ENCODE assay signal across 13 mouse cellular contexts in the genomic region with DNA sequence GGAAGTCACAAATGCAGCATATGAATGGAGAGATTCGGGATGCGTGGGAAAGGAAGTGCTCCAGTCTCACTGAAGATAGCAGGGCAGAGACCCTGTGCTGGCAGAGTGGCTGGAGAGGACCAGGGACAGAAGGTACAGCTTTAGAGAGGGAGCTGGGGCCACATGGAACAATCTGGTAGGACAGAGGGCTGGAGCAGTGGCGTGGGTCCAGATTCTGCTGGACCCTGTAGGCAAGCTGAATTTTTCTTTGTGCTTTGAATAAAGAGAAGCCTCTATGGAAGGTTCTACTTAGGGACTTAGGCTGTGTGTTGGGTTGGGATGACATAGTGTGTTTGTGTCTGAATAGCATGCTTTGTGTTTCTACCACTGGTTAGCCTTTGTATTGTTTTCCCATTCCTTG. TPM values are rescaled to one million over a fixed set of nuclear protein-coding genes. Genes with fewer than 3 reads are reported as not detected.
DNase-seq lines count a peak whose midpoint lies in the region; ATAC-seq and TF ChIP-seq lines count a peak whose summit lies in the region.
"Had no signal": no experiment of that assay in that cellular context is flagged by ENCODE, and none has a peak within 500 bp of the region (broad histone marks: within the 10 kb centered on the region; RNA-seq: fewer than 3 reads in every experiment).

No protein-coding gene starts in this region.

- WGBS in forebrain, embryonic 14.5 days = 85% methylated on average over 3 of the region's 3 CpGs
- WGBS in forebrain, embryonic 16.5 days = 87% methylated on average over 3 of the region's 3 CpGs

- no peaks in the 10 kb centered on the region for H3K27me3 ChIP-seq in forebrain, embryonic 14.5 days (replicated peaks; ENCODE audit: control insufficient read depth, insufficient read depth, low read length)
- H3K27me3 ChIP-seq in forebrain, embryonic 16.5 days (replicated peaks; ENCODE audit: control insufficient read depth, insufficient read depth, low read length) = no peaks in the 10 kb centered on the region
- H3K27me3 ChIP-seq: limb, embryonic 15.5 days had no signal

- H3K4me3 ChIP-seq in forebrain, embryonic 14.5 days (ENCODE audit: low read depth, low read length) = no peak overlapping the region
- H3K4me3 ChIP-seq in forebrain, embryonic 16.5 days (replicated peaks; ENCODE audit: low read length) = no peak overlapping the region
- H3K4me3 ChIP-seq in left cerebral cortex, adult 2 months = no peak overlapping the region

- H3K27ac ChIP-seq in forebrain, embryonic 14.5 days (ENCODE audit: low read depth, low read length) = no peak overlapping the region
- no peak overlapping the region for H3K27ac ChIP-seq in forebrain, embryonic 16.5 days (ENCODE audit: low read length)
- H3K27ac ChIP-seq in left cerebral cortex, adult 2 months = 0 out of 2 replicates have a peak overlapping the region, but pooled peaks have one; percentile 6
- H3K27ac ChIP-seq: limb, embryonic 15.5 days had no signal

- no peak for TF ChIP-seq CTCF in left cerebral cortex, adult 2 months (IDR thresholded peaks at IDR 0.05)

- H3K4me1 ChIP-seq in forebrain, embryonic 14.5 days (ENCODE audit: control insufficient read depth, insufficient read depth, low read length) = peaks cover 11% of the 10 kb centered on the region
- H3K4me1 ChIP-seq in forebrain, embryonic 16.5 days (replicated peaks; ENCODE audit: control insufficient read depth, insufficient read depth, low read length) = peaks cover 13% of the 10 kb centered on the region

- intact Hi-C loops in left cerebral cortex, adult 2 months (cut with DNase I) = no loop called here
- intact Hi-C loops in left cerebral cortex, postnatal 14 days (cut with DNase I) = no loop called here

- DNase-seq in forebrain, embryonic 14.5 days (ENCODE audit: low spot score) = no peak
- DNase-seq in left cerebral cortex, adult 2 months (ENCODE audit: extremely low spot score in 1 of 2, low spot score in 2 of 2) = no peak
- DNase-seq in left cerebral cortex, postnatal 14 days (ENCODE audit: low spot score in 2 of 2) = no peak
- peak; percentile 16 for DNase-seq in right cerebral cortex, adult 18-20 months
- DNase-seq in right cerebral cortex, postnatal 36 days (ENCODE audit: low spot score in 2 of 2) = no peak
- DNase-seq in telencephalon, adult 2 months (ENCODE audit: low read depth, low spot score) = peak; percentile 55
- no peak for DNase-seq in adipocyte (ENCODE audit: low spot score)
- DNase-seq: heart, adult 18-20 months; kidney, postnatal 25 days had no signal

- no peaks in the 10 kb centered on the region for H3K36me3 ChIP-seq in forebrain, embryonic 14.5 days (ENCODE audit: control insufficient read depth, insufficient read depth, low read length)
- H3K36me3 ChIP-seq in forebrain, embryonic 16.5 days (ENCODE audit: control insufficient read depth, insufficient read depth) = no peaks in the 10 kb centered on the region
- H3K36me3 ChIP-seq: limb, embryonic 15.5 days had no signal

- no peaks in the 10 kb centered on the region for H3K9me3 ChIP-seq in forebrain, embryonic 14.5 days (replicated peaks; ENCODE audit: control insufficient read depth, low read length)
- no peaks in the 10 kb centered on the region for H3K9me3 ChIP-seq in forebrain, embryonic 16.5 days (ENCODE audit: control insufficient read depth, low read length)
- H3K9me3 ChIP-seq: limb, embryonic 15.5 days had no signal

- no peak for ATAC-seq in forebrain, embryonic 14.5 days
- ATAC-seq in forebrain, embryonic 16.5 days = no peak
- ATAC-seq: intestine, embryonic 16.5 days; lung, postnatal 0 days had no signal

- H3K4me2 ChIP-seq in forebrain, embryonic 14.5 days (ENCODE audit: low read length) = no peak overlapping the region
- H3K4me2 ChIP-seq in forebrain, embryonic 16.5 days (ENCODE audit: low read length) = no peak overlapping the region
- H3K4me2 ChIP-seq: limb, embryonic 15.5 days had no signal

- 0 out of 2 replicates have a peak overlapping the region, but pooled peaks have one; percentile 17 for H3K9ac ChIP-seq in forebrain, embryonic 14.5 days (ENCODE audit: low read length)
- no peak overlapping the region for H3K9ac ChIP-seq in forebrain, embryonic 16.5 days (replicated peaks; ENCODE audit: low read depth, low read length)
- H3K9ac ChIP-seq: limb, embryonic 15.5 days had no signal

RNA-seq across cellular contexts. Expression of a gene that starts 1.9 kb away (rescaled TPM):
- 32.2 and 35.3 TPM in 2 replicates for polyA plus RNA-seq in forebrain, embryonic 14.5 days (2014; fragmentation: Nextera tagmentation; extraction: Ambion mirVana)
- polyA plus RNA-seq in forebrain, embryonic 16.5 days (2015; fragmentation: Nextera tagmentation; extraction: Ambion mirVana) = 38.5 and 43.2 TPM in 2 replicates
- 10 to 100 TPM; 25.5 to 29.0 TPM for total RNA-seq in left cerebral cortex, adult 2 months (2021)
- 10 to 100 TPM; 24.5 to 26.4 TPM for total RNA-seq in left cerebral cortex, postnatal 14 days (2021)

RNA-seq across cellular contexts. Expression of a gene that starts 35.1 kb away (rescaled TPM):
- 2.3 and 3.1 TPM in 2 replicates for polyA plus RNA-seq in forebrain, embryonic 14.5 days (2014; fragmentation: Nextera tagmentation; extraction: Ambion mirVana)
- 3.7 and 5.2 TPM in 2 replicates for polyA plus RNA-seq in forebrain, embryonic 16.5 days (2015; fragmentation: Nextera tagmentation; extraction: Ambion mirVana)
- 10 to 100 TPM in 1 of 2 experiments, 1 to 10 TPM in 1; 8.6 to 10.5 TPM for total RNA-seq in left cerebral cortex, adult 2 months (2021)
- 10 to 100 TPM; 12.5 to 15.0 TPM for total RNA-seq in left cerebral cortex, postnatal 14 days (2021)
- total RNA-seq: heart, adult 18-20 months had no signal

Comparison
In these comparisons a context has a peak if more than half of its experiments do, and no peak if none do; other contexts are left out.
1. DNase-seq: peak in right cerebral cortex, adult 18-20 months (single experiment) and telencephalon, adult 2 months (single experiment); none in forebrain, embryonic 14.5 days (single experiment), left cerebral cortex, adult 2 months (0 of 2), left cerebral cortex, postnatal 14 days (0 of 2), right cerebral cortex, postnatal 36 days (0 of 2) and adipocyte (single experiment).